Mouse (Mus musculus) limb, embryonic 14.5 days (tissue): ENCODE measurements around the gene Kcns1. TPM values are rescaled to one million over a fixed set of nuclear protein-coding genes. Genes with fewer than 3 reads are reported as not detected.

Source experiments
- ATAC-seq: fragments of 200-750 bp; cut with Nextera tagmentation; 2 replicates; pipeline ENCODE4 v1.8.0; 2017; ENCODE audit warnings: low read depth, moderate number of reproducible peaks, moderate TSS enrichment; ENCODE audit not compliant: low FRiP score
- DNase-seq: peaks from one replicate; pipeline ENCODE4 v3.0.0-alpha.2; 2015; ENCODE audit warnings: low spot score
- H3K27ac ChIP-seq: fragments of 300-500 bp; sonication (generic); replicated peaks from 2 replicates; pipeline ENCODE4 v1.5.1; 2014; ENCODE audit warnings: low read depth, mild to moderate bottlenecking, low read length, moderate library complexity, mixed read lengths
- H3K27me3 ChIP-seq: fragments of 300-500 bp; sonication (generic); 2 replicates; pipeline ENCODE4 v1.6.1; 2014; ENCODE audit warnings: low read length, mixed read lengths; ENCODE audit not compliant: control insufficient read depth, insufficient read depth
- H3K36me3 ChIP-seq: fragments of 300-500 bp; sonication (generic); 2 replicates; pipeline ENCODE4 v1.6.1; 2014; ENCODE audit warnings: mild to moderate bottlenecking, low read length, moderate library complexity, mixed read lengths; ENCODE audit not compliant: control insufficient read depth, insufficient read depth
- H3K4me1 ChIP-seq: fragments of 300-500 bp; sonication (generic); 2 replicates; pipeline ENCODE4 v1.6.1; 2014; ENCODE audit warnings: antibody characterized with exemption, low read length, mixed read lengths; ENCODE audit not compliant: control insufficient read depth, insufficient read depth
- H3K4me2 ChIP-seq: fragments of 300-500 bp; sonication (generic); replicated peaks from 2 replicates; pipeline ENCODE4 v1.6.1; 2014; ENCODE audit warnings: low read depth, mild to moderate bottlenecking, low read length, moderate library complexity; ENCODE audit not compliant: severe bottlenecking
- H3K4me3 ChIP-seq: fragments of 300-500 bp; sonication (generic); replicated peaks from 2 replicates; pipeline ENCODE4 v1.5.1; 2014; ENCODE audit warnings: low read length
- H3K9ac ChIP-seq: fragments of 300-500 bp; sonication (generic); 2 replicates; pipeline ENCODE4 v1.6.1; 2014; ENCODE audit warnings: mild to moderate bottlenecking, low read depth, low read length, moderate library complexity; ENCODE audit not compliant: severe bottlenecking
- H3K9me3 ChIP-seq: fragments of 300-500 bp; sonication (generic); 2 replicates; pipeline ENCODE4 v1.6.1; 2016; ENCODE audit warnings: low read length; ENCODE audit not compliant: control insufficient read depth
- POLR2A ChIP-seq: fragments of 200-500 bp; IDR thresholded peaks from 2 replicates; pipeline ENCODE4 v1.8.0; 2012; ENCODE audit warnings: inconsistent platforms, mild to moderate bottlenecking, moderate library complexity, borderline replicate concordance; ENCODE audit not compliant: insufficient read depth, insufficient read length; ENCODE audit errors: extremely low read depth
- WGBS: fragments of 180-500 bp; shearing (Covaris S2); extraction: QIAGEN DNeasy Blood & Tissue Kit; methylation state at CpG from one replicate; pipeline ENCODE4 v1.1.7; 2014; 5-methylcytosine and 5-hydroxymethylcytosine counted together
- polyA plus RNA-seq, 2 experiments: library from polyadenylated mRNA; depleted of rRNA in 1 of 2; stranded (reverse) in 1 of 2; unstranded in 1 of 2; fragments of >200 nt; fragmentation: Nextera tagmentation in 1 of 2; extraction: Ambion mirVana in 1 of 2; gene quantifications; 2 replicates each; pipeline versions ENCODE4 v1.2.1 to v1.2.3; 2012 to 2014

Kcns1 gene
- polyA plus RNA-seq, 2 experiments: 2.7 to 6.8 TPM

DNA sequence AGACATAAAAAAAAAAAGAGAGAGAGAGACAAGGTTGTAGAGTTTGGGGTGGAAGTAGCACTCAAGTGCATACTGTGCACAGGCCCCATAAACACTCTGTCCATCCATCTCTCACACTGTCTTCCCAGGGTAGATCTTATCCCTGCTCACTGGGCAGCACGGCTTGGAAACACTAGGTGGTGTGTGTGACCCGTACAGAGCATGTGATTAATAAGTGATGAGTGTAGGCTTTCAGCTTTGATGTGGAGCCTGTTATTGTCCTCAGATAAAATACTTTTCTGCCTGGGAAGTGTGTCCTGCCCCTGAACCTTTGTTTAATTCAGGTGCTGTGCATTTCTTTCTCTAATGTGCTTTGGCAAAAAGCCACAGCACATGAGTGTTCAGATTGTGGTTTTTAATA lies 34.5 kb downstream of the Kcns1 start:
- TF ChIP-seq POLR2A: no peak
- Histone ChIP-seq H3K4me1 (peaks cover 41% of the 10 kb centered on the region), H3K36me3 (peaks cover 2% of the 10 kb centered on the region; the same call in 1 of the 2 replicates), H3K9me3 (no peaks in the 10 kb centered on the region), H3K27ac (0 out of 2 replicates have a peak overlapping the region, but pooled peaks have one; percentile 81), H3K9ac (no peak overlapping the region), H3K4me2 (no peak overlapping the region), H3K4me3 (no peak overlapping the region), H3K27me3 (no peaks in the 10 kb centered on the region)
- WGBS: 32% methylated on average over 2 of the region's 2 CpGs
- no peak for ATAC-seq
- DNase-seq: no peak

DNA sequence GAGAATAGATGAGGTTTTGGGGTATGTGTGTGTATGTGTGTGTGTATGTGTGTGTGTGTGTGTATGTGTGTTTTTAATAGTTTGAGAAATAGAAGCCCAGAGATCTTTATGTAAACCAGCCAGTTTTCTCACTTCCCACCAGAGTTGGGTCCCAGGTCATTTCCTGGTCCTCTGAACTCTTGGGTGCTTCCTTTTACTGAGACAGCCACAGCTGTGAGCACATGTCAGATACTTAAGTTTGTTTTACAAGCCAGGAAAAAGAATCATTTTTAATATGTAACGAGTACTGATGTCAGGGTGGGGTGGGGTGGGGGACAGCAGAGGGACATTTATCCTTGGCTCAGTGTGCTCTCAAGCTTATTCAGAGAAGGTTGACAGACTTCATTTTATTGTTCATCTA lies 35.5 kb downstream of the Kcns1 start:
- WGBS: 79% methylated on average over 1 of the region's 1 CpGs
- H3K9me3 ChIP-seq: no peaks in the 10 kb centered on the region
- H3K4me3 ChIP-seq: no peak overlapping the region
- peaks cover 32% of the 10 kb centered on the region for H3K4me1 ChIP-seq
- H3K36me3 ChIP-seq: peaks cover 10% of the 10 kb centered on the region
- no peak overlapping the region for H3K27ac ChIP-seq
- no peak overlapping the region for H3K9ac ChIP-seq
- no peak for DNase-seq
- H3K4me2 ChIP-seq: no peak overlapping the region
- no peaks in the 10 kb centered on the region for H3K27me3 ChIP-seq
- no peak for TF ChIP-seq POLR2A
- no peak for ATAC-seq

DNA sequence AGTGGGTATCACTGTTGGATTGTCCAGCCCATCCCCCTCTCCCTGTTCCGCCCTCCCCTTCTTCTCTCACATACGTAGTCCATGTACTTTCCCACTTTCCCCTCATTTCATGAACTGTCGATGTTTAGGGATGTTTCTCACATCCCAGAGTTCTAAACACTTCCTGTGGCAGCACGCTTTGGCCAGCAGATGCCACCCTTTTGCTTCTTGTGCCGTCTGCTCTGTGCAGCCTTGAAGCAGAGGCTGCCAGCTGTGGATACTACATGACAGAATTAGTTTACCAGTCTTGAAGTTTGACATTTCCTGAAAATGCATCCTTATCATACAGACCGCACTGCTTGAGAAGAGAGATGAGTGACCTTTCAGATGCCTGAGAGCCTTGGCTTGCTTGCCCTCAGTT lies 36.4 kb downstream of the Kcns1 start:
- H3K4me1 ChIP-seq: peaks cover 28% of the 10 kb centered on the region
- no peaks in the 10 kb centered on the region for H3K27me3 ChIP-seq
- no peak overlapping the region for H3K4me3 ChIP-seq
- peaks cover 8% of the 10 kb centered on the region for H3K36me3 ChIP-seq
- TF ChIP-seq POLR2A: no peak
- no peak overlapping the region for H3K9ac ChIP-seq
- 66% methylated on average over 6 of the region's 6 CpGs for WGBS
- no peak overlapping the region for H3K4me2 ChIP-seq
- no peak overlapping the region for H3K27ac ChIP-seq
- no peaks in the 10 kb centered on the region for H3K9me3 ChIP-seq
- DNase-seq: no peak
- no peak for ATAC-seq

DNA sequence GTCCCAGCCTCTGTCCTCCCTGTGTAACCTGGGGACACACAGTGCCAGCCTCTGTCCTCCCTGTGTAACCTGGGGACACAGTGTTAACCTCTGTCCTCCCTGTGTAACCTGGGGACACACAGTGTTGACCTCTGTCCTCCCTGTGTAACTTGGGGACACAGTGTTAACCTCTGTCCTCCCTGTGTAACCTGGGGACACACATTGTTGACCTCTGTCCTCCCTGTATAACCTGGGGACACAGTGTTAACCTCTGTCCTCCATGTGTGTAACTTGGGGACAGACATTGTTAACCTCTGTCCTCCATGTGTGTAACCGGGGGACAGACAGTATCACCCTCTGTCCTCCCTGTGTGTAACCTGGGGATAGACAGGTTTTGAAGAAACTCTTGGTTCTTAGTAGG lies 39.3 kb downstream of the Kcns1 start:
- Histone ChIP-seq H3K27me3 (no peaks in the 10 kb centered on the region), H3K36me3 (peaks cover 8% of the 10 kb centered on the region), H3K9ac (no peak overlapping the region), H3K4me1 (peaks cover 14% of the 10 kb centered on the region), H3K4me2 (no peak overlapping the region), H3K9me3 (no peaks in the 10 kb centered on the region), H3K4me3 (no peak overlapping the region), H3K27ac (no peak overlapping the region)
- WGBS: 94% methylated on average over 1 of the region's 1 CpGs
- DNase-seq (no peak), ATAC-seq (no peak)
- TF ChIP-seq POLR2A: no peak

DNA sequence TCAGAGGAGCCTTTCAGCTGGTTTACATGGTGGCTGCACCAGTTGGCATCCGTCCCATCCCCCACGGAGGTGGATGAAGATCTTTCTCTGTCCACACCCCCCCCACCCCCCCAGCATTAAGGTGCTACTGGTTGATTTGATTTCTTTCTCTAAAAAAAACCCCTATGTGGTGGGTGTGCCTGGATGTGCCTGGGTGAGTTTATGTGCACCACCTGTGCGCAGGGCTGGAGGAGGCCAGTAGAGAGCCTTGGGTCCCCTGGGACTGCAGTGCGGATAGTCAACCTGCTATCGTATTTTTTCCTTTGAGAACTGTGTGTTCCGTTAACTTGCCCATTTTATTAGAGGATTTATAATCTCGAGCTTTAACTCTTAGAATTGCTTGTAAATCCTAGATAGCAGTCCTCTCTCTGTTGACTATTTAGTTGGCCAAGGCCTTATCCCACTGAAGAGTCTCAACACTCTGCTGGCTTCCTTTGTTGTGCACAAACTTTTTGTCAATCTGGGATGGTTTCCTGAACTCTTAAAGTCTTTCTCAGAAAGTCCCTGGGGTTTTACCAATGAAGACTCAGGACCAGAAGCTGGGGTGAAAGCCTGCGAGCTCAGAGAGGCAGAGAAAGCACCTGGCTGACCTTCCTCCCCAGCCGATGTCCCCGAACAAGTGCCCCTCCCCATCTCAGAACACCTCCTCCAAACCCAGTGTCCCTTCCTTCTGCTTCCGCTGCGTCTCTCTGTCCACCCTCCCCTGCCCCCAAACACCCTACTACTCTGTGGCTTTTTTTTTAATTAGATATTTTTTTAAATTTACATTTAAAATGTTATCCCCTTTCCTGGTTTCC lies 42.1 kb downstream of the Kcns1 start:
- DNase-seq: no peak
- H3K4me2 ChIP-seq: no peak overlapping the region
- no peak for TF ChIP-seq POLR2A
- no peaks in the 10 kb centered on the region for H3K9me3 ChIP-seq
- H3K36me3 ChIP-seq: peaks cover 8% of the 10 kb centered on the region
- WGBS: 62% methylated on average over 12 of the region's 12 CpGs
- no peak overlapping the region for H3K9ac ChIP-seq
- no peaks in the 10 kb centered on the region for H3K27me3 ChIP-seq
- peaks cover 8% of the 10 kb centered on the region; the same call in 1 of the 2 replicates for H3K4me1 ChIP-seq
- no peak overlapping the region for H3K27ac ChIP-seq
- no peak overlapping the region for H3K4me3 ChIP-seq
- ATAC-seq: no peak
